Mouse (Mus musculus): ENCODE data around the gene Ccdc114. TPM values are rescaled to one million over a fixed set of nuclear protein-coding genes. Genes with fewer than 3 reads are reported as not detected.
"Not testable (repeated sequence)": the region's sequence is repeated elsewhere in the genome, so short reads cannot be mapped to it uniquely, and the experiment has no call there.

The Ccdc114 gene
- polyA plus RNA-seq, 1 experiment: 10.2 TPM

DNA sequence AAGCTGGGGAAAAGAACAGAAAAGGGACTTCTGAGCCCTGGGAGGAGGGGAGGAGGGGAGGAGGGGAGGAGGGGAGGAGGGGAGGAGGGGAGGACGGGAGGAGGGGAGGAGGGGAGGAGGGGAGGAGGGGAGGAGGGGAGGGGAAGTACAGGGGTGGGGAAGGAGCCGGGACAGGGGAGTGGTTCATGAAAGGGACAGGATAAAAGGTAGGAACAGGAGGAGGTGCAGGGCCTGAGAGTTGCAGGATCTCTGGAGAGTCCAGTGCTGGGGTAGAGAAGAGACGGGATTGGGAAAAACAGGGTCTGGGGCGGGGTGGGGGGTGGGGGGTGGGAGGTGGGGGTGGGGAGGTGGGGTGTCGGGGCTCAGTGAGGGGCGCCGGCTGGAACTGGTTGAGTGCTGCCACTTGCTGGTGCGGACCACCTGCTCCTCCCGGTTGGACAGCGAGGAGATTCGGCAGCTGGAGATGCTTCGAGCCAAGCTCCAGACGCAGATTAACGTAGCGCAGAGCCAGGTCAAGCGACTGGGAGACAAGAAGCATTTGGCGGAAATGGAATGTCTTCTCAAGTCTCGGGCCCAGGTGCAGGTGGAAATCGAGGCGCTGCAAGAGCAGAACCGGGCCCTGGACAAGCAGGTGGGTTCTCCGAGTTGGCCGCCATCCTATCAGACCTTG is 4.9 kb downstream of the Ccdc114 start:
- Histone ChIP-seq H3K4me3 (ENCODE audit: low read depth, low read length) (peak overlapping the region; percentile 62), H3K9me3 (replicated peaks; ENCODE audit: control insufficient read depth, insufficient read depth, low read length, poor library complexity, severe bottlenecking) (no peaks in the 10 kb centered on the region), H3K4me1 (ENCODE audit: control insufficient read depth, insufficient read depth, low read length) (no peaks in the 10 kb centered on the region), H3K27ac (ENCODE audit: insufficient read depth, low read length) (no peak overlapping the region), H3K36me3 (ENCODE audit: control insufficient read depth, insufficient read depth, low read length, poor library complexity, severe bottlenecking) (no peaks in the 10 kb centered on the region), H3K9ac (ENCODE audit: low read depth, poor library complexity, severe bottlenecking) (peak overlapping the region; percentile 31), H3K27me3 (ENCODE audit: control insufficient read depth, insufficient read depth, low read length, poor library complexity, severe bottlenecking) (no peaks in the 10 kb centered on the region)
- TF ChIP-seq EP300 (IDR thresholded peaks at IDR 0.05; ENCODE audit: insufficient read depth, low read depth, low read length) (0 out of 2 replicates have a peak, but pooled peaks have one; percentile 9), POLR2A (IDR thresholded peaks at IDR 0.05; ENCODE audit: insufficient read depth, low read length) (no peak), CTCF (IDR thresholded peaks at IDR 0.05; ENCODE audit: low read depth, low read length) (no peak)

DNA sequence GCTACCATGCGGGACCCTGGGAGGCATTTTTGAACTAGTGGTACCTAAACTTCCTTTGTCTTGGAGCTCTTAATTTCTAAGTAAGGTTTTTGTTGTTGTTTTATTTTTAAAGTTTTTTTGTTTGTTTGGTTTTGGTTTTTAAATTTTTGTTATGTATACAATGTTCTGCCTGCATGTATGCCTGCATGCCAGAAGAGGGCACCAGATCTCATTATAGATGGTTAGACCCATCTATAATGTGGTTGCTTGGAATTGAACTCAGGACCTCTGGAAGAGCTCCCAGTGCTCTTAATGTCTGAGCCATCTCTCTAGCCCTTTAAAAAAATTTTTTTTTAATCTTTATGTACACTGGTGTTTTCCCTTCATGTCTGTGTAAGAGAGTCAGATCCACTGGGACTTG is 5.8 kb downstream of the Ccdc114 start:
- TF ChIP-seq EP300 (IDR thresholded peaks at IDR 0.05; ENCODE audit: insufficient read depth, low read depth, low read length) (no peak), CTCF (IDR thresholded peaks at IDR 0.05; ENCODE audit: low read depth, low read length) (no peak), POLR2A (IDR thresholded peaks at IDR 0.05; ENCODE audit: insufficient read depth, low read length) (no peak)
- Histone ChIP-seq H3K27me3 (ENCODE audit: control insufficient read depth, insufficient read depth, low read length, poor library complexity, severe bottlenecking) (no peaks in the 10 kb centered on the region), H3K27ac (ENCODE audit: insufficient read depth, low read length) (no peak overlapping the region), H3K4me3 (ENCODE audit: low read depth, low read length) (peak overlapping the region; percentile 62; the same call in 1 of the 2 replicates), H3K4me1 (ENCODE audit: control insufficient read depth, insufficient read depth, low read length) (no peaks in the 10 kb centered on the region), H3K9me3 (replicated peaks; ENCODE audit: control insufficient read depth, insufficient read depth, low read length, poor library complexity, severe bottlenecking) (no peaks in the 10 kb centered on the region), H3K9ac (ENCODE audit: low read depth, poor library complexity, severe bottlenecking) (no peak overlapping the region), H3K36me3 (ENCODE audit: control insufficient read depth, insufficient read depth, low read length, poor library complexity, severe bottlenecking) (no peaks in the 10 kb centered on the region)

DNA sequence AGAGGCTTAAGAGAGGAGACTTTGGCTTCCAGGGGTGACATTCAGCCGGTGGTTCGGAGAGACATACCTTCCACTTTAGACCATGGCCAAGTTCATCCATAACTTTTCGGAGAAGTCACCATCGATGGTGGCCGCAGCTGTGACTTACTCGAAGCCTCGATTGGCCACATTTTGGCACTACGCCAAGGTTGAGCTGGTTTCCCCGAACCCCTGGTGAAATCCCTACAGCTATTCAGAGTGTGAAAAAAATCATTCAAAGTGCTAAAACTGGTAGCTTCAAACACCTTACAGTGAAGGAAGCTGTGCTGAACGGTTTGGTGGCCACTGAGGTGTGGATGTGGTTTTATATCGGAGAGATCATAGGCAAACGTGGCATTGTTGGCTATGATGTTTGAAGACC is 9.9 kb downstream of the Ccdc114 start:
- not testable (repeated sequence) for H3K9ac ChIP-seq (ENCODE audit: low read depth, poor library complexity, severe bottlenecking); H3K27ac ChIP-seq (ENCODE audit: insufficient read depth, low read length); H3K9me3 ChIP-seq (replicated peaks; ENCODE audit: control insufficient read depth, insufficient read depth, low read length, poor library complexity, severe bottlenecking); H3K4me1 ChIP-seq (ENCODE audit: control insufficient read depth, insufficient read depth, low read length); H3K27me3 ChIP-seq (ENCODE audit: control insufficient read depth, insufficient read depth, low read length, poor library complexity, severe bottlenecking); H3K36me3 ChIP-seq (ENCODE audit: control insufficient read depth, insufficient read depth, low read length, poor library complexity, severe bottlenecking); H3K4me3 ChIP-seq (ENCODE audit: low read depth, low read length)

DNA sequence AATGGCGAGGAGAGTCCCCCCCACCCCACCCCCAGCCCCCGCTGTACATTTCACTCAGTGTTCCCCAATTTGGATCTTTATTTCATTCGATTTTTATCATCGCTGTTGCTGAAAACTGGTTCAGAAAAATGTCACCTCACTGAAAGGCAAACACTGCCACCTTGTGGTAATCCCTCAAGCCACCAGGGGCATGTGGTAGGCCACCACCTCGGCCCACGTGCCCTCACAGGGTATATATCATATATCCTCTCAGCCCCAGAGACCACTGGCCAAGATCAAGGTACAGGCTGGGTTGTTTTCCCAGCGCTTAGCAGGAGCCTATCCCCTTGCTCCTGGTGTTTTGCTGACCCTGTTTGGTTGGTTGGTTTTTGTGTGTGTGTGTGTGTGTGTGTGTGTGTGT is 11.2 kb downstream of the Ccdc114 start:
- Histone ChIP-seq H3K9ac (ENCODE audit: low read depth, poor library complexity, severe bottlenecking) (no peak overlapping the region), H3K36me3 (ENCODE audit: control insufficient read depth, insufficient read depth, low read length, poor library complexity, severe bottlenecking) (no peaks in the 10 kb centered on the region), H3K4me1 (ENCODE audit: control insufficient read depth, insufficient read depth, low read length) (no peaks in the 10 kb centered on the region), H3K27ac (ENCODE audit: insufficient read depth, low read length) (no peak overlapping the region), H3K4me3 (ENCODE audit: low read depth, low read length) (no peak overlapping the region), H3K27me3 (ENCODE audit: control insufficient read depth, insufficient read depth, low read length, poor library complexity, severe bottlenecking) (no peaks in the 10 kb centered on the region), H3K9me3 (replicated peaks; ENCODE audit: control insufficient read depth, insufficient read depth, low read length, poor library complexity, severe bottlenecking) (no peaks in the 10 kb centered on the region)
- TF ChIP-seq CTCF (IDR thresholded peaks at IDR 0.05; ENCODE audit: low read depth, low read length) (peak; percentile 73), EP300 (IDR thresholded peaks at IDR 0.05; ENCODE audit: insufficient read depth, low read depth, low read length) (no peak)

DNA sequence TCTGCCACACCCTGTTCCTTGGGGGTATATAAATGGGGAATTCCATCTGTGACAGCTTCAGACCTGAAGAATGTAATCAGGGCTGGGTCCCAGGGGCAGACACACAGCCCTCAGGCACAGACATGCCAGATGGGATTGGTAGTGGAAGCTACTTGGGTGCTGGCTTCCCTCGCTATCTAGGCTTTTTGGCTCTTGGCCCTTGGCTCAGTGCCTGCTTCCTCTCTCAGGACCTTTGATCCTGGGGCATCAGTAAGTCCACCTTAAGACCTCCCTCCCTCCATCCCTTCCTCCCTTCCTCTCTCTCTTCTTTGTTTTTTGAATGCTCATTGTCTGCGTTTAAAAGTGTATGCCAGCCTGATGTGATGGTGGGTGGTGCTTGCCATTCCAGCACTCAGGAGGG is 16.0 kb downstream of the Ccdc114 start:
- no peak overlapping the region for H3K27ac ChIP-seq (ENCODE audit: insufficient read depth, low read length)
- no peaks in the 10 kb centered on the region for H3K27me3 ChIP-seq (ENCODE audit: control insufficient read depth, insufficient read depth, low read length, poor library complexity, severe bottlenecking)
- no peak overlapping the region for H3K4me3 ChIP-seq (ENCODE audit: low read depth, low read length)
- TF ChIP-seq CTCF (IDR thresholded peaks at IDR 0.05; ENCODE audit: low read depth, low read length) (no peak), EP300 (IDR thresholded peaks at IDR 0.05; ENCODE audit: insufficient read depth, low read depth, low read length) (no peak), POLR2A (IDR thresholded peaks at IDR 0.05; ENCODE audit: insufficient read depth, low read length) (no peak)
- H3K4me1 ChIP-seq (ENCODE audit: control insufficient read depth, insufficient read depth, low read length): no peaks in the 10 kb centered on the region
- no peaks in the 10 kb centered on the region for H3K9me3 ChIP-seq (replicated peaks; ENCODE audit: control insufficient read depth, insufficient read depth, low read length, poor library complexity, severe bottlenecking)
- no peak overlapping the region for H3K9ac ChIP-seq (ENCODE audit: low read depth, poor library complexity, severe bottlenecking)
- H3K36me3 ChIP-seq (ENCODE audit: control insufficient read depth, insufficient read depth, low read length, poor library complexity, severe bottlenecking): no peaks in the 10 kb centered on the region

DNA sequence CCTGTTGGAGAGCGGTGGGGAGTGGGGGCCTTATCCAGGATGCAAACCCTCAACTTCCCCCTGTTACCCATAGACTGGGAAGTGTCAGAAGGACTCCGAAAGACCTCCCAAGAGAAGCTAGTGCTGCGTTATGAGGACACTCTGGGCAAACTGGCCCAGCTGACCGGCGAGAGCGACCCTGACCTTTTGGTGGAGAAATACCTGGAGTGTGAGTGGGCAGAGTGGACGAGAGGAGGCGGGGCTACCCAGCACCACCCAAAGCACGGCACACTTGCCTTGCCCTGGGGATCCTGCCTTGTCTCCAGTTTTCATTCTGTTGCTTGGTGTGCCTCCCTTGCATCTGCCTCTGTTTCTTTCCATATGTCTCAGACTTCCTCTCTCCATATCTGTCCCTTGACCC is 18.1 kb downstream of the Ccdc114 start:
- Histone ChIP-seq H3K4me3 (ENCODE audit: low read depth, low read length) (no peak overlapping the region), H3K9me3 (replicated peaks; ENCODE audit: control insufficient read depth, insufficient read depth, low read length, poor library complexity, severe bottlenecking) (no peaks in the 10 kb centered on the region), H3K27ac (ENCODE audit: insufficient read depth, low read length) (no peak overlapping the region), H3K27me3 (ENCODE audit: control insufficient read depth, insufficient read depth, low read length, poor library complexity, severe bottlenecking) (no peaks in the 10 kb centered on the region), H3K36me3 (ENCODE audit: control insufficient read depth, insufficient read depth, low read length, poor library complexity, severe bottlenecking) (no peaks in the 10 kb centered on the region), H3K9ac (ENCODE audit: low read depth, poor library complexity, severe bottlenecking) (no peak overlapping the region), H3K4me1 (ENCODE audit: control insufficient read depth, insufficient read depth, low read length) (no peaks in the 10 kb centered on the region)
- TF ChIP-seq CTCF (IDR thresholded peaks at IDR 0.05; ENCODE audit: low read depth, low read length): no peak
- TF ChIP-seq EP300 (IDR thresholded peaks at IDR 0.05; ENCODE audit: insufficient read depth, low read depth, low read length): no peak
- TF ChIP-seq POLR2A (IDR thresholded peaks at IDR 0.05; ENCODE audit: insufficient read depth, low read length): no peak

DNA sequence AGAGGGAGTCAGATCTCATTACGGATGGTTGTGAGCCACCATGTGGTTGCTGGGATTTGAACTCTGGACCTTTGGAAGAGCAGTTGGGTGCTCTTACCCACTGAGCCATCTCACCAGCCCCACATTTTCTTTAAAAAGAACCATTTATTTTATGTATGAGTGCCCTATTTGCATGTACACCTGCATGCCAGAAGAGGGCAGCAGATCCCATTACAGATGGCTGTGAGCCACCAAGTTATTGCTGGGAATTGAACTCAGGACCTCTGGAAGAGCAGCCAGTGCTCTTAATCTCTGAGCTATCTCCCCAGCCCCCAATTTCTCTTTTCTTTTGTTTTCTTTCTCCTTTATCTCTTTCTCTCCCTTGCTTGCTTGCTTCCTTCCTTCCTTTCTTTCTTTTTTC is 19.4 kb downstream of the Ccdc114 start:
- not testable (repeated sequence) for H3K36me3 ChIP-seq (ENCODE audit: control insufficient read depth, insufficient read depth, low read length, poor library complexity, severe bottlenecking); H3K4me3 ChIP-seq (ENCODE audit: low read depth, low read length); H3K9ac ChIP-seq (ENCODE audit: low read depth, poor library complexity, severe bottlenecking); H3K4me1 ChIP-seq (ENCODE audit: control insufficient read depth, insufficient read depth, low read length); H3K27me3 ChIP-seq (ENCODE audit: control insufficient read depth, insufficient read depth, low read length, poor library complexity, severe bottlenecking); H3K27ac ChIP-seq (ENCODE audit: insufficient read depth, low read length); H3K9me3 ChIP-seq (replicated peaks; ENCODE audit: control insufficient read depth, insufficient read depth, low read length, poor library complexity, severe bottlenecking)

Measured in ES-Bruce4 (cell line).